Mouse (Mus musculus): ENCODE measurements at regions not wholly inside any gene's neighbourhood (a gene's known extent, or its start where the extent isn't known, plus 50 kb on each side); places are given as distances from the start of the nearest gene placed in this dataset.

- no peaks in the 10 kb centered on the region for H3K27me3 ChIP-seq (ENCODE audit: control insufficient read depth, insufficient read depth, low read length)
- no peaks in the 10 kb centered on the region for H3K36me3 ChIP-seq (ENCODE audit: control insufficient read depth, insufficient read depth, low read length)
- no peaks in the 10 kb centered on the region for H3K9me3 ChIP-seq (ENCODE audit: control insufficient read depth, low read length)
- H3K4me2 ChIP-seq (replicated peaks; ENCODE audit: low read depth, low read length): no peak overlapping the region
- H3K4me1 ChIP-seq (replicated peaks; ENCODE audit: control insufficient read depth, insufficient read depth, low read length): no peaks in the 10 kb centered on the region
- ATAC-seq (ENCODE audit: low FRiP score) (no peak), DNase-seq (ENCODE audit: low spot score) (no peak)
- H3K27ac ChIP-seq (ENCODE audit: low read depth, low read length): no peak overlapping the region
- H3K9ac ChIP-seq (ENCODE audit: low read depth, low read length): no peak overlapping the region
- no peak overlapping the region for H3K4me3 ChIP-seq (ENCODE audit: low read depth, low read length)
- WGBS: 84% methylated on average over 3 of the region's 3 CpGs
Measured at GRCm38 (mm10) chr3:144137483-144137882, 67.5 kb downstream of the Lmo4 start.

DNA sequence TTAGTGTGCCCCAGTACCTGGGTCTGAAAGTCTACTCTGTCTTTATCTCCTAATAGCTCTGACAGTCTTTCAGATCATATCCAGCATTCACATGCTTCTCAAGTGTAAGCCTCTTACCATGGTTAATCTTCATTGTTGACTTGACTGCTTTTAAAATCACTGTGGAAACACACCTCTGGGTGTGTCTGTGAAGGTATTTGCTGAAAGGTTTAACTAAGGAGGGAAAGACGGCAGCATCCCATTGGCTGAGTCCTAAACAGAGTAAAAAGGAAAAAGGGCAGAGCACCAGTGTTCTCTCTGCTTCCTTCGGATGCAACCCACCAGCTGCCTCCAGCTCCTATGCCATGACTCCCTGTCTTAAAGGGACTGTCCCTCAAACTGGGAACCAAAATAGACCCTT is 68.6 kb downstream of the Lmo4 start:
- WGBS: 76% methylated on average over 2 of the region's 2 CpGs
- Histone ChIP-seq H3K4me1 (replicated peaks; ENCODE audit: control insufficient read depth, insufficient read depth, low read length) (no peaks in the 10 kb centered on the region), H3K4me2 (replicated peaks; ENCODE audit: low read depth, low read length) (no peak overlapping the region), H3K27me3 (ENCODE audit: control insufficient read depth, insufficient read depth, low read length) (no peaks in the 10 kb centered on the region), H3K36me3 (ENCODE audit: control insufficient read depth, insufficient read depth, low read length) (no peaks in the 10 kb centered on the region), H3K27ac (ENCODE audit: low read depth, low read length) (no peak overlapping the region), H3K9me3 (ENCODE audit: control insufficient read depth, low read length) (no peaks in the 10 kb centered on the region), H3K4me3 (ENCODE audit: low read depth, low read length) (no peak overlapping the region), H3K9ac (ENCODE audit: low read depth, low read length) (no peak overlapping the region)
- DNase-seq (ENCODE audit: low spot score) (no peak), ATAC-seq (ENCODE audit: low FRiP score) (no peak)

DNA sequence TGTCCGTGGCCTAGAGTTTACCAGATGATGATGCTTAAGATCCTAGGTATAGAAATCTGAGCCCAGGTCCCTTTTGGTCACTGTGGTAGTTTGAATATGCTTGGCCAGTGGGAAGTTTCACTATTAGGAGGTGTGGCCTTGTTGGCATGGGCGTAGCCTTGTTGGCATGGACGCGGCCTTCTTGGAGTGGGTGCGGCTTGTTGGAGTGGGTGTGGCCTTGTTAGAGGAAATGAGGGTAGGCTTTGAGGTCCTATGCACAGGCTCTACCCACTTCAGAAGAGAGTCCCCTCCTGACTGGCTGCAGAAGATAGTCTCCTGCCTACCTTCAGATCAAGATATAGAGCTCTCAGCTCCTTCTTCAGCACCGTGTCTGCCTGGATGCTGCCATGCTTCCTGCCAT is 69.4 kb downstream of the Lmo4 start:
- ATAC-seq (ENCODE audit: low FRiP score) (no peak; the same call in 1 of the 2 replicates), DNase-seq (ENCODE audit: low spot score) (no peak)
- H3K9ac ChIP-seq (ENCODE audit: low read depth, low read length): no peak overlapping the region
- H3K4me3 ChIP-seq (ENCODE audit: low read depth, low read length): no peak overlapping the region
- H3K27ac ChIP-seq (ENCODE audit: low read depth, low read length): no peak overlapping the region
- no peaks in the 10 kb centered on the region for H3K9me3 ChIP-seq (ENCODE audit: control insufficient read depth, low read length)
- H3K4me1 ChIP-seq (replicated peaks; ENCODE audit: control insufficient read depth, insufficient read depth, low read length): no peaks in the 10 kb centered on the region
- no peak overlapping the region for H3K4me2 ChIP-seq (replicated peaks; ENCODE audit: low read depth, low read length)
- WGBS: 97% methylated on average over 6 of the region's 6 CpGs
- no peaks in the 10 kb centered on the region for H3K36me3 ChIP-seq (ENCODE audit: control insufficient read depth, insufficient read depth, low read length)
- H3K27me3 ChIP-seq (ENCODE audit: control insufficient read depth, insufficient read depth, low read length): no peaks in the 10 kb centered on the region

- H3K4me1 ChIP-seq (replicated peaks; ENCODE audit: control insufficient read depth, insufficient read depth, low read length): no peaks in the 10 kb centered on the region
- H3K9me3 ChIP-seq (ENCODE audit: control insufficient read depth, low read length): no peaks in the 10 kb centered on the region
- no peak for ATAC-seq (ENCODE audit: low FRiP score)
- H3K27me3 ChIP-seq (ENCODE audit: control insufficient read depth, insufficient read depth, low read length): no peaks in the 10 kb centered on the region
- no peak overlapping the region for H3K27ac ChIP-seq (ENCODE audit: low read depth, low read length)
- no peaks in the 10 kb centered on the region for H3K36me3 ChIP-seq (ENCODE audit: control insufficient read depth, insufficient read depth, low read length)
- DNase-seq (ENCODE audit: low spot score): no peak
- H3K4me2 ChIP-seq (replicated peaks; ENCODE audit: low read depth, low read length): no peak overlapping the region
- no peak overlapping the region for H3K4me3 ChIP-seq (ENCODE audit: low read depth, low read length)
- 94% methylated on average over 4 of the region's 4 CpGs for WGBS
- no peak overlapping the region for H3K9ac ChIP-seq (ENCODE audit: low read depth, low read length)
Measured at GRCm38 (mm10) chr3:144128042-144128441, 77.0 kb downstream of the Lmo4 start.

GRCm38 (mm10) chr3:144124353-144124752 is 80.7 kb downstream of the Lmo4 start:
- H3K27ac ChIP-seq (ENCODE audit: low read depth, low read length): no peak overlapping the region
- no peaks in the 10 kb centered on the region for H3K36me3 ChIP-seq (ENCODE audit: control insufficient read depth, insufficient read depth, low read length)
- no peak overlapping the region for H3K4me2 ChIP-seq (replicated peaks; ENCODE audit: low read depth, low read length)
- no peak overlapping the region for H3K4me3 ChIP-seq (ENCODE audit: low read depth, low read length)
- DNase-seq (ENCODE audit: low spot score) (no peak), ATAC-seq (ENCODE audit: low FRiP score) (no peak)
- 75% methylated on average over 4 of the region's 4 CpGs for WGBS
- no peaks in the 10 kb centered on the region for H3K27me3 ChIP-seq (ENCODE audit: control insufficient read depth, insufficient read depth, low read length)
- no peak overlapping the region for H3K9ac ChIP-seq (ENCODE audit: low read depth, low read length)
- H3K9me3 ChIP-seq (ENCODE audit: control insufficient read depth, low read length): no peaks in the 10 kb centered on the region
- H3K4me1 ChIP-seq (replicated peaks; ENCODE audit: control insufficient read depth, insufficient read depth, low read length): no peaks in the 10 kb centered on the region

DNA sequence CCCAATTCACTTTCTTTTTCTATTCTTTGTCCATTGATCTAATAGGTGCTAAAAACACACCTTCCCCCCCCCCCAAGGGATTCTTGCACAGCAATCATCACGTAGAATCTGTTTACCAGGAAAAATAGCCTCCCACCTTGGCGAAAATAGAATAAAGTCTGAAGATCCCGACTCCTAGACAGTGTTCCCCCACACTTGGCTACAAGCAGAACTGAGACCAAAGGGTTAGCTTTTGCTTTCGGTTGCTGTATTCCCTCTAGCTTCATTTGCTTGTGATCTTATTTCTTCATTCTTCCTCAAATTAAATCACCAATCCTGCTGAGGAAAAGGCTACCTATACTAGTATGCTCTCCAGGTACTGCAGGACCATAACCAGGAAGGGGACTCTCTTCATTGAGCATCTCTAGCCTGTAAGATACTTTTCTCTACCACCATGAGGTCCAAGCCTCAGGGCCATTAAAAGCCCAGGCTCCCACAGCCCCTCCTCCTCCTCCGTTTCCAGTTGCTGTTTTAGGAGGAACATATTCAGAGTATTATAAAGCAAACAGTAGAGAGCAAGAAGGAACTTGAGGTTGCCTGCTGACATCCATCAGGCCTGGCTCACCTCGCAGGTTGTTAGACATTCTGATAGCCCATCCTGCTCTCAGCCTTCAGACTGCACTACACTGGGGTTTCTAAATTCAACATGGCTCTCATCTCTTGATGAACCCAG is 81.5 kb downstream of the Lmo4 start:
- H3K9ac ChIP-seq (ENCODE audit: low read depth, low read length): no peak overlapping the region
- no peaks in the 10 kb centered on the region for H3K27me3 ChIP-seq (ENCODE audit: control insufficient read depth, insufficient read depth, low read length)

GRCm38 (mm10) chr3:144119076-144119475 is 85.9 kb downstream of the Lmo4 start:
- WGBS: 82% methylated on average over 3 of the region's 3 CpGs

More for the DNA sequence above, 81.5 kb downstream of the Lmo4 start:
- WGBS: 86% methylated on average over 6 of the region's 6 CpGs
- no peaks in the 10 kb centered on the region for H3K36me3 ChIP-seq (ENCODE audit: control insufficient read depth, insufficient read depth, low read length)
- H3K4me2 ChIP-seq (replicated peaks; ENCODE audit: low read depth, low read length): no peak overlapping the region
- DNase-seq (ENCODE audit: low spot score) (no peak), ATAC-seq (ENCODE audit: low FRiP score) (no peak)
- no peaks in the 10 kb centered on the region for H3K9me3 ChIP-seq (ENCODE audit: control insufficient read depth, low read length)
- H3K4me3 ChIP-seq (ENCODE audit: low read depth, low read length): no peak overlapping the region
- H3K4me1 ChIP-seq (replicated peaks; ENCODE audit: control insufficient read depth, insufficient read depth, low read length): no peaks in the 10 kb centered on the region
- no peak overlapping the region for H3K27ac ChIP-seq (ENCODE audit: low read depth, low read length)

GRCm38 (mm10) chr3:144113672-144114645 is 91.1 kb downstream of the Lmo4 start:
- ATAC-seq (ENCODE audit: low FRiP score) (no peak), DNase-seq (ENCODE audit: low spot score) (no peak)
- no peak overlapping the region for H3K4me3 ChIP-seq (ENCODE audit: low read depth, low read length)
- H3K4me1 ChIP-seq (replicated peaks; ENCODE audit: control insufficient read depth, insufficient read depth, low read length): no peaks in the 10 kb centered on the region
- no peak overlapping the region for H3K4me2 ChIP-seq (replicated peaks; ENCODE audit: low read depth, low read length)
- no peaks in the 10 kb centered on the region for H3K36me3 ChIP-seq (ENCODE audit: control insufficient read depth, insufficient read depth, low read length)
- no peaks in the 10 kb centered on the region for H3K27me3 ChIP-seq (ENCODE audit: control insufficient read depth, insufficient read depth, low read length)
- H3K9ac ChIP-seq (ENCODE audit: low read depth, low read length): no peak overlapping the region
- H3K9me3 ChIP-seq (ENCODE audit: control insufficient read depth, low read length): no peaks in the 10 kb centered on the region
- WGBS: 90% methylated on average over 11 of the region's 11 CpGs
- H3K27ac ChIP-seq (ENCODE audit: low read depth, low read length): no peak overlapping the region

More at GRCm38 (mm10) chr3:144119076-144119475, 85.9 kb downstream of the Lmo4 start:
- Histone ChIP-seq H3K9me3 (ENCODE audit: control insufficient read depth, low read length) (no peaks in the 10 kb centered on the region), H3K9ac (ENCODE audit: low read depth, low read length) (no peak overlapping the region), H3K27ac (ENCODE audit: low read depth, low read length) (no peak overlapping the region), H3K36me3 (ENCODE audit: control insufficient read depth, insufficient read depth, low read length) (no peaks in the 10 kb centered on the region), H3K4me1 (replicated peaks; ENCODE audit: control insufficient read depth, insufficient read depth, low read length) (no peaks in the 10 kb centered on the region), H3K4me3 (ENCODE audit: low read depth, low read length) (no peak overlapping the region), H3K4me2 (replicated peaks; ENCODE audit: low read depth, low read length) (no peak overlapping the region), H3K27me3 (ENCODE audit: control insufficient read depth, insufficient read depth, low read length) (no peaks in the 10 kb centered on the region)
- ATAC-seq (ENCODE audit: low FRiP score): no peak
- DNase-seq (ENCODE audit: low spot score): no peak

Measured in hindbrain, embryonic 11.5 days (tissue).